Mouse (Mus musculus): Measurements from ENCODE around the gene Pnpla1.

Pnpla1 gene

GRCm38 (mm10) chr17:28934120-28934916 lies 76.1 kb downstream of the Pnpla1 start:
- Histone ChIP-seq H3K27me3 (ENCODE audit: control insufficient read depth, insufficient read depth, low read length, poor library complexity, severe bottlenecking) (no peaks in the 10 kb centered on the region), H3K36me3 (ENCODE audit: control insufficient read depth, insufficient read depth, low read length, poor library complexity, severe bottlenecking) (no peaks in the 10 kb centered on the region)
- DNase-seq (ENCODE audit: low read depth, low spot score) = no peak

- DNase-seq (ENCODE audit: low read depth, low spot score) = no peak
- no peaks in the 10 kb centered on the region for H3K27me3 ChIP-seq (ENCODE audit: control insufficient read depth, insufficient read depth, low read length, poor library complexity, severe bottlenecking)
- H3K36me3 ChIP-seq (ENCODE audit: control insufficient read depth, insufficient read depth, low read length, poor library complexity, severe bottlenecking) = no peaks in the 10 kb centered on the region
Observed at GRCm38 (mm10) chr17:28936133-28936532, 77.9 kb downstream of the Pnpla1 start.

DNA sequence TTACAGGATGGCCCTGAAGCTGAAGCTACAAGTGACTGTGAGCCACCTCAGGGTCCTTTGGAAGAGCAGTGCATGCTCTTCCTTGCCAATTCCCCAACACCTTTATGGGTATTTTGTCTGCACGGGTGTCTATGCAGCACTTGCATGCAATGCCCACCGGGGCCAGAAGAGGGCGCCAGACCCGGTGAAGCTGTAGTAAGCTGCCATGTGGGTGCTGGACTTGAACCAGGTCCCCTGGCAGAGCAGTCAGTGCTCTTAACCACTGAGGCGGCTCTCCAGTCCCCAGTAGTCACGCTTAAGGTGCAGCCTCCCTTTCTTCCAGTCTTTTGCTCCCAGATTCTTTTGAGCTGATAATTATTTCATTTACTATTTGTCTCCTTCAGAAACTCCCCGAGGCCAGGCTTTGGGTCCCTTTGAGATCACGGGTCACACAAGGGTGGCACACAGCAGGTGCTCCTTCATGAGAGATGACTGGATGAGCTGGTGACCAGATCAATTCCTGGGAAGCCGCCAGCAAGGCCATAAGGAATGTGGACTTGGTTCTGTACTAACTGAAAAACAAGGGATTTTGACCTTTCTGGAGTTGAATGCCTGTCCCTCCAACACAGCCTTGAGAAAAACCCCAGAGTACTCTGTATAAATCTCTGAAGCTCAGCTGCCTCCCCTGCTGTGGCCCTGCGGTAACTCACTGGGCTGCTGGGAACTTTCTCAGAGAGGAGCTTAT lies 78.6 kb downstream of the Pnpla1 start:
- H3K27me3 ChIP-seq (ENCODE audit: control insufficient read depth, insufficient read depth, low read length, poor library complexity, severe bottlenecking) = no peaks in the 10 kb centered on the region
- DNase-seq (ENCODE audit: low read depth, low spot score) = peak; percentile 75
- H3K36me3 ChIP-seq (ENCODE audit: control insufficient read depth, insufficient read depth, low read length, poor library complexity, severe bottlenecking) = no peaks in the 10 kb centered on the region
